Mouse (Mus musculus) neural tube, embryonic 13.5 days (tissue): Measurements from ENCODE around the gene Bckdk. TPM values are rescaled to one million over a fixed set of nuclear protein-coding genes. Genes with fewer than 3 reads are reported as not detected.

ENCODE experiments used
- ATAC-seq: fragments of 200-750 bp; cut with Nextera tagmentation; 2 replicates; pipeline ENCODE4 v1.8.0; 2017; ENCODE audit warnings: low read depth, mild to moderate bottlenecking, moderate TSS enrichment, moderate library complexity
- H3K27ac ChIP-seq: fragments of 300-500 bp; sonication (generic); replicated peaks from 2 replicates; pipeline ENCODE4 v1.5.1; 2015; ENCODE audit warnings: moderate library complexity, mild to moderate bottlenecking, inconsistent platforms
- H3K27me3 ChIP-seq: fragments of 300-500 bp; sonication (generic); 2 replicates; pipeline ENCODE4 v1.6.1; 2015; ENCODE audit warnings: mild to moderate bottlenecking, inconsistent platforms
- H3K36me3 ChIP-seq: fragments of 300-500 bp; sonication (generic); 2 replicates; pipeline ENCODE4 v1.6.1; 2015; ENCODE audit warnings: mild to moderate bottlenecking, inconsistent platforms
- H3K4me1 ChIP-seq: fragments of 300-500 bp; sonication (generic); replicated peaks from 2 replicates; pipeline ENCODE4 v1.6.1; 2015; ENCODE audit warnings: inconsistent platforms
- H3K4me2 ChIP-seq: fragments of 300-500 bp; sonication (generic); 2 replicates; pipeline ENCODE4 v1.6.1; 2015; ENCODE audit warnings: inconsistent platforms, mild to moderate bottlenecking, moderate library complexity
- H3K4me3 ChIP-seq: fragments of 300-500 bp; sonication (generic); 2 replicates; pipeline ENCODE4 v1.5.1; 2015; ENCODE audit warnings: mild to moderate bottlenecking, inconsistent platforms
- H3K9ac ChIP-seq: fragments of 300-500 bp; sonication (generic); 2 replicates; pipeline ENCODE4 v1.6.1; 2015; ENCODE audit warnings: moderate library complexity, mild to moderate bottlenecking, inconsistent platforms
- H3K9me3 ChIP-seq: fragments of 300-500 bp; sonication (generic); 2 replicates; pipeline ENCODE4 v1.6.1; 2016; ENCODE audit warnings: inconsistent platforms
- WGBS: fragments of 180-500 bp; shearing (Covaris S2); methylation state at CpG from one replicate; pipeline ENCODE4 v1.1.7; 2015; 5-methylcytosine and 5-hydroxymethylcytosine counted together
- polyA plus RNA-seq: library from polyadenylated mRNA; unstranded; fragments of >200 nt; fragmentation: Nextera tagmentation; extraction: Ambion mirVana; gene quantifications from 2 replicates; pipeline ENCODE4 v1.2.1, GENCODE M21; 2015

Gene Bckdk
- 55.3 and 64.4 TPM in 2 replicates for polyA plus RNA-seq

- Histone ChIP-seq H3K4me2 (peak within 1 kb of the TSS; percentile 83), H3K27ac (peak within 1 kb of the TSS; percentile 88), H3K9me3 (no peaks in the 10 kb centered on the region), H3K27me3 (no peaks in the 10 kb centered on the region), H3K36me3 (peaks cover 40% of the 10 kb centered on the region), H3K9ac (peak within 1 kb of the TSS; percentile 87), H3K4me1 (peaks cover 15% of the 10 kb centered on the region), H3K4me3 (peak within 1 kb of the TSS; percentile 66)
- peak; percentile 94 for ATAC-seq
- 6% methylated on average over 38 of the region's 38 CpGs for WGBS
Observed at GRCm38 (mm10) chr7:127903971-127904796, at the start of gene Bckdk. TSS of gene Bckdk (plus strand) at chr7:127904082.

- H3K4me2 ChIP-seq: no peak overlapping the region
- H3K4me3 ChIP-seq: no peak overlapping the region
- H3K27ac ChIP-seq: no peak overlapping the region
- no peaks in the 10 kb centered on the region for H3K9me3 ChIP-seq
- no peak overlapping the region for H3K9ac ChIP-seq
- H3K4me1 ChIP-seq: no peaks in the 10 kb centered on the region
- 91% methylated on average over 6 of the region's 6 CpGs for WGBS
- no peak for ATAC-seq
- no peaks in the 10 kb centered on the region for H3K27me3 ChIP-seq
- peaks cover 7% of the 10 kb centered on the region; the same call in 1 of the 2 replicates for H3K36me3 ChIP-seq
Observed at GRCm38 (mm10) chr7:127858258-127858657, 45.6 kb upstream of the Bckdk start.

GRCm38 (mm10) chr7:127866434-127866833 lies 37.4 kb upstream of the Bckdk start:
- H3K27ac ChIP-seq: no peak overlapping the region
- peaks cover 64% of the 10 kb centered on the region for H3K36me3 ChIP-seq
- peaks cover 12% of the 10 kb centered on the region for H3K4me1 ChIP-seq
- ATAC-seq: no peak
- WGBS: 93% methylated on average over 12 of the region's 12 CpGs
- H3K9me3 ChIP-seq: no peaks in the 10 kb centered on the region
- H3K4me2 ChIP-seq: no peak overlapping the region
- no peak overlapping the region for H3K9ac ChIP-seq
- no peak overlapping the region for H3K4me3 ChIP-seq
- no peaks in the 10 kb centered on the region for H3K27me3 ChIP-seq

GRCm38 (mm10) chr7:127867641-127868040 lies 36.2 kb upstream of the Bckdk start:
- peaks cover 12% of the 10 kb centered on the region for H3K4me1 ChIP-seq
- ATAC-seq: no peak
- H3K36me3 ChIP-seq: peaks cover 70% of the 10 kb centered on the region
- H3K9ac ChIP-seq: no peak overlapping the region
- no peak overlapping the region for H3K4me2 ChIP-seq
- 97% methylated on average over 18 of the region's 18 CpGs for WGBS
- H3K9me3 ChIP-seq: no peaks in the 10 kb centered on the region
- H3K27ac ChIP-seq: no peak overlapping the region
- no peak overlapping the region for H3K4me3 ChIP-seq
- H3K27me3 ChIP-seq: no peaks in the 10 kb centered on the region

- H3K9me3 ChIP-seq: no peaks in the 10 kb centered on the region
- H3K9ac ChIP-seq: no peak overlapping the region
- H3K4me2 ChIP-seq: no peak overlapping the region
- H3K4me1 ChIP-seq: peaks cover 29% of the 10 kb centered on the region
- no peaks in the 10 kb centered on the region for H3K27me3 ChIP-seq
- peak overlapping the region; percentile 64 for H3K27ac ChIP-seq
- 73% methylated on average over 3 of the region's 3 CpGs for WGBS
- H3K4me3 ChIP-seq: no peak overlapping the region
- peaks cover 67% of the 10 kb centered on the region for H3K36me3 ChIP-seq
- no peak for ATAC-seq
Observed at GRCm38 (mm10) chr7:127869149-127869810, 34.6 kb upstream of the Bckdk start.

GRCm38 (mm10) chr7:127870136-127870821 lies 33.6 kb upstream of the Bckdk start:
- ATAC-seq: no peak
- H3K4me1 ChIP-seq: peaks cover 33% of the 10 kb centered on the region
- H3K36me3 ChIP-seq: peaks cover 60% of the 10 kb centered on the region
- H3K4me2 ChIP-seq: no peak overlapping the region
- H3K27me3 ChIP-seq: no peaks in the 10 kb centered on the region
- H3K9ac ChIP-seq: no peak overlapping the region
- H3K27ac ChIP-seq: no peak overlapping the region
- H3K9me3 ChIP-seq: no peaks in the 10 kb centered on the region
- no peak overlapping the region for H3K4me3 ChIP-seq
- 86% methylated on average over 5 of the region's 5 CpGs for WGBS

GRCm38 (mm10) chr7:127874812-127875626 lies 28.9 kb upstream of the Bckdk start:
- Histone ChIP-seq H3K9ac (peak overlapping the region; percentile 99), H3K27me3 (no peaks in the 10 kb centered on the region), H3K4me1 (peaks cover 34% of the 10 kb centered on the region), H3K36me3 (peaks cover 50% of the 10 kb centered on the region), H3K4me2 (peak overlapping the region; percentile 86), H3K4me3 (peak overlapping the region; percentile 97), H3K9me3 (no peaks in the 10 kb centered on the region), H3K27ac (peak overlapping the region; percentile 100)
- WGBS: 5% methylated on average over 20 of the region's 20 CpGs
- peak; percentile 45 for ATAC-seq

GRCm38 (mm10) chr7:127875627-127876001 lies 28.3 kb upstream of the Bckdk start:
- H3K4me1 ChIP-seq: peaks cover 34% of the 10 kb centered on the region
- no peaks in the 10 kb centered on the region for H3K27me3 ChIP-seq
- peak overlapping the region; percentile 86 for H3K4me2 ChIP-seq
- WGBS: under 1% methylated on average over 43 of the region's 43 CpGs
- H3K9me3 ChIP-seq: no peaks in the 10 kb centered on the region
- peak overlapping the region; percentile 100 for H3K27ac ChIP-seq
- H3K9ac ChIP-seq: peak overlapping the region; percentile 99
- H3K4me3 ChIP-seq: peak overlapping the region; percentile 97
- H3K36me3 ChIP-seq: peaks cover 50% of the 10 kb centered on the region
- peak; percentile 94 for ATAC-seq

GRCm38 (mm10) chr7:127876041-127876466 lies 27.8 kb upstream of the Bckdk start, which contains the start of gene Zfp646:
TSS of gene Zfp646 (plus strand) at chr7:127876221.
- Histone ChIP-seq H3K27me3 (no peaks in the 10 kb centered on the region), H3K9ac (peak within 1 kb of the TSS; percentile 99), H3K4me1 (peaks cover 34% of the 10 kb centered on the region), H3K27ac (peak within 1 kb of the TSS; percentile 100), H3K4me2 (peak within 1 kb of the TSS; percentile 86), H3K36me3 (peaks cover 50% of the 10 kb centered on the region), H3K4me3 (peak within 1 kb of the TSS; percentile 97), H3K9me3 (no peaks in the 10 kb centered on the region)
- peak; percentile 93 for ATAC-seq
- under 1% methylated on average over 41 of the region's 41 CpGs for WGBS

- Histone ChIP-seq H3K4me1 (peaks cover 34% of the 10 kb centered on the region), H3K9me3 (no peaks in the 10 kb centered on the region), H3K27ac (peak within 1 kb of the TSS; percentile 100), H3K4me2 (peak within 1 kb of the TSS; percentile 86), H3K9ac (peak within 1 kb of the TSS; percentile 99), H3K4me3 (peak within 1 kb of the TSS; percentile 97), H3K27me3 (no peaks in the 10 kb centered on the region), H3K36me3 (peaks cover 50% of the 10 kb centered on the region)
- WGBS: under 1% methylated on average over 60 of the region's 60 CpGs
- ATAC-seq: peak; percentile 72
Observed at GRCm38 (mm10) chr7:127876467-127877348, 27.2 kb upstream of the Bckdk start, which contains the start of gene Zfp668. TSS of gene Zfp668 (minus strand) at chr7:127876828.
